Mouse (Mus musculus) lung, postnatal 0 days (tissue): Measurements from ENCODE around the gene 2700049A03Rik. TPM values are rescaled to one million over a fixed set of nuclear protein-coding genes. Genes with fewer than 3 reads are reported as not detected.

Experiments
- ATAC-seq: fragments of 200-750 bp; cut with Nextera tagmentation; 2 replicates; pipeline ENCODE4 v1.8.0; 2017; ENCODE audit warnings: moderate library complexity
- DNase-seq: peaks from one replicate; pipeline ENCODE4 v3.0.0-alpha.2; 2016; ENCODE audit warnings: low spot score
- H3K27ac ChIP-seq: fragments of 300-500 bp; sonication (generic); 2 replicates; pipeline ENCODE4 v1.5.1; 2014; ENCODE audit warnings: antibody characterized with exemption, mild to moderate bottlenecking, low read length, mixed read lengths
- H3K27me3 ChIP-seq: fragments of 300-500 bp; sonication (generic); replicated peaks from 2 replicates; pipeline ENCODE4 v1.6.1; 2014; ENCODE audit warnings: low read length, mixed read lengths; ENCODE audit not compliant: insufficient read depth
- H3K36me3 ChIP-seq: fragments of 300-500 bp; sonication (generic); 2 replicates; pipeline ENCODE4 v1.6.1; 2014; ENCODE audit warnings: low read length, mixed read lengths; ENCODE audit not compliant: insufficient read depth
- H3K4me1 ChIP-seq: fragments of 300-500 bp; sonication (generic); 2 replicates; pipeline ENCODE4 v1.6.1; 2014; ENCODE audit warnings: antibody characterized with exemption, low read depth, low read length, mixed read lengths; ENCODE audit not compliant: insufficient read depth
- H3K4me2 ChIP-seq: fragments of 300-500 bp; sonication (generic); replicated peaks from 2 replicates; pipeline ENCODE4 v1.6.1; 2014; ENCODE audit warnings: low read depth, mild to moderate bottlenecking, low read length, moderate library complexity, mixed read lengths
- H3K4me3 ChIP-seq: fragments of 300-500 bp; sonication (generic); 2 replicates; pipeline ENCODE4 v1.5.1; 2014; ENCODE audit warnings: low read depth, low read length
- H3K9ac ChIP-seq: fragments of 300-500 bp; sonication (generic); replicated peaks from 2 replicates; pipeline ENCODE4 v1.6.1; 2014; ENCODE audit warnings: low read depth, mild to moderate bottlenecking
- H3K9me3 ChIP-seq: fragments of 300-500 bp; sonication (generic); 2 replicates; pipeline ENCODE4 v1.6.1; 2016; ENCODE audit warnings: low read length, mixed read lengths
- CTCF ChIP-seq: IDR thresholded peaks from 2 replicates; pipeline ENCODE4 v1.5.1; 2016; ENCODE audit warnings: antibody characterized with exemption, mild to moderate bottlenecking
- EP300 ChIP-seq: IDR thresholded peaks from 2 replicates; pipeline ENCODE4 v1.6.1; 2016; ENCODE audit warnings: antibody characterized with exemption, mild to moderate bottlenecking, control low read depth
- WGBS: fragments of 180-500 bp; shearing (Covaris S2); extraction: QIAGEN DNeasy Blood & Tissue Kit; methylation state at CpG from one replicate; pipeline ENCODE4 v1.1.7; 2014; 5-methylcytosine and 5-hydroxymethylcytosine counted together
- polyA plus RNA-seq: library from polyadenylated mRNA; unstranded; fragments of >200 nt; fragmentation: Nextera tagmentation; extraction: Ambion mirVana; gene quantifications from 2 replicates; pipeline ENCODE4 v1.2.1, GENCODE M21; 2015

Gene 2700049A03Rik
- polyA plus RNA-seq, 1 experiment from 2014 or later: 8.1 TPM

GRCm38 (mm10) chr12:71247191-71247590 lies 110.5 kb downstream of the 2700049A03Rik start:
- TF ChIP-seq CTCF: no peak
- TF ChIP-seq EP300: no peak
- WGBS: 60% methylated on average over 8 of the region's 8 CpGs
- DNase-seq (no peak), ATAC-seq (no peak)
- H3K9ac ChIP-seq: no peak overlapping the region
- H3K27ac ChIP-seq: no peak overlapping the region
- H3K36me3 ChIP-seq: peaks cover 8% of the 10 kb centered on the region
- no peaks in the 10 kb centered on the region; the same call in 1 of the 2 replicates for H3K9me3 ChIP-seq
- H3K4me1 ChIP-seq: no peaks in the 10 kb centered on the region
- H3K4me2 ChIP-seq: no peak overlapping the region
- H3K4me3 ChIP-seq: no peak overlapping the region
- H3K27me3 ChIP-seq: no peaks in the 10 kb centered on the region

DNA sequence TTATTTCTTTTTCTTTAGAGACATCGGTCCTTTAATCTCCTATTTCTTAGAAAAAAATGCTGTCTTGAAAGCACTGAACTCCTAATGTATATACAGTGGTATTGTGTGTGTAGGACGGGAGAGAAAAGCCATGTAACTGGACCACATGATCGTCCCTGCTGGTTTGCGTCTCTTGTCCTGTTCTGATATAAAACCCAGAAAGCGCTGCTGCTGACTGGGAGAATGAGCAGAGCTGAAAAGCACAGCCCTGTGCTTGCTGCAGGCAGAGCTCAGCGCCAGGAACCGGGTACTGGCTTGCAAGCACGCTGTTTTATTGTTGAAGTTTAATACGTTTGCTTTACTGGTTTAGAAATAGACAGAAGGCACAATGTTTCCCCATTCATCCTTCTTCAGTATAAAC lies 112.7 kb downstream of the 2700049A03Rik start:
- Histone ChIP-seq H3K36me3 (no peaks in the 10 kb centered on the region), H3K27ac (no peak overlapping the region), H3K27me3 (no peaks in the 10 kb centered on the region), H3K4me3 (no peak overlapping the region), H3K9me3 (no peaks in the 10 kb centered on the region), H3K4me1 (no peaks in the 10 kb centered on the region), H3K9ac (no peak overlapping the region), H3K4me2 (no peak overlapping the region; the same call in 1 of the 2 replicates)
- TF ChIP-seq EP300 (no peak), CTCF (no peak)
- ATAC-seq (no peak), DNase-seq (peak; percentile 8)
- 31% methylated on average over 9 of the region's 9 CpGs for WGBS

DNA sequence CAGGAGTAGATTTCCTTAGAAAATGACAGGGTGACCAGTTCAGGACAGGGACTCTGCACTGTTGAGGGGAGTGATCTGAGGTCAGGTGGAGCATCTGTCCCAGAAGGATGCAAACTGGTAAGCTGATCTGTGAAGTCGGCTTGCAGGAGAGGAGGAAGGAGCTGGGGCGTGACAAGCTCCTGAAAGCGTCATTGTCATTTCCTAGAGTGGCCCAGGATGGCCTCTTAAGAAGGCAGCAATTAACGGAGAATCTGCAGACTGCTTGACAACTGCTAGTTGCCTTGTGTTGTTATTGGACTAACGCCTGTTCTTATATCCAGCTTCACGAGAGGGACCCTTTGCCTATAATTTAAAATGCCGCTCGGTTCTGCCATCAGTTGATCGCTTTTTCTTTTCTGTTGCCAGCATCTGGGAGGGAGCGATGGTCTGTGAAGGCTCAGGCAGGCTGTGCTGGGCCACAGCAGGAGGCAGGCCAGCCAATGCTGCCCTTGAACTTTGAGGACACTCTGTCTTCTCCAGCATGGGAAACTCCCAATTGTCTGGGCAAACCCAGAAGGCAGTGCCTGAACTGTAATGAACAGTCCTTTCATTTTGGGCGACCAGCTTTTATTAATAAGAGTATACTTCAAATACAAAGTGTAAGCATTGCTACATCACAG lies 116.0 kb downstream of the 2700049A03Rik start:
- Histone ChIP-seq H3K4me1 (no peaks in the 10 kb centered on the region), H3K4me2 (no peak overlapping the region), H3K4me3 (no peak overlapping the region), H3K36me3 (no peaks in the 10 kb centered on the region), H3K27me3 (no peaks in the 10 kb centered on the region), H3K9me3 (no peaks in the 10 kb centered on the region), H3K27ac (no peak overlapping the region), H3K9ac (no peak overlapping the region)
- WGBS: 45% methylated on average over 11 of the region's 11 CpGs
- no peak for TF ChIP-seq EP300
- TF ChIP-seq CTCF: no peak
- DNase-seq: no peak
- no peak for ATAC-seq

DNA sequence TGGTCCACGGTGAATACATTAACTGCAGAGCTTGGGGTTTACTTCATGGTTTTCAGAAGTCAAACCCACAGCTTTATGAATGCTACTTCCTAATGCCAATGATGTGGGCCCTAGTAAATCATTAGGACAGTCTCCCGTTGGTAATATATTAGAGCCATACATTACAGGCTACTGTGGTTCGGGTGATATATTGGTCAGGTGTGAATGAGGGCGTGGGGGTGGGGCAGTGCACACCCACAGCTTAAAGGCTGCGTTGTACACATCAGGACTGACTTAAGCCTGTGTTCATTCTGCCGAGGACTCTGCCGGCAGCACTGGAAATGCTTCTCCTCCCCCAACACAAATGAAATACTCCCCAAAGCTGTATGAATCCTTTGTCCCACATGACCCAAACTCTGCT lies 118.1 kb downstream of the 2700049A03Rik start:
- no peaks in the 10 kb centered on the region for H3K36me3 ChIP-seq
- no peak overlapping the region for H3K4me2 ChIP-seq
- TF ChIP-seq CTCF (no peak), EP300 (no peak)
- DNase-seq (no peak), ATAC-seq (no peak)
- H3K9me3 ChIP-seq: no peaks in the 10 kb centered on the region
- no peak overlapping the region for H3K4me3 ChIP-seq
- H3K27ac ChIP-seq: no peak overlapping the region
- H3K9ac ChIP-seq: no peak overlapping the region
- H3K27me3 ChIP-seq: no peaks in the 10 kb centered on the region
- H3K4me1 ChIP-seq: no peaks in the 10 kb centered on the region
- WGBS: 67% methylated on average over 7 of the region's 7 CpGs

- Histone ChIP-seq H3K4me1 (no peaks in the 10 kb centered on the region), H3K4me3 (no peak overlapping the region), H3K9ac (no peak overlapping the region), H3K36me3 (no peaks in the 10 kb centered on the region), H3K4me2 (0 out of 2 replicates have a peak overlapping the region, but pooled peaks have one; percentile 3), H3K9me3 (0 out of 2 replicates have a peak, but pooled peaks cover 5% of the 10 kb centered on the region), H3K27ac (no peak overlapping the region), H3K27me3 (no peaks in the 10 kb centered on the region)
- DNase-seq (peak; percentile 46), ATAC-seq (peak; percentile 60)
- TF ChIP-seq CTCF: 0 out of 2 replicates have a peak, but pooled peaks have one; percentile 4
- no peak for TF ChIP-seq EP300
- WGBS: 18% methylated on average over 18 of the region's 18 CpGs
Measured at GRCm38 (mm10) chr12:71258196-71258920, 121.7 kb downstream of the 2700049A03Rik start.

GRCm38 (mm10) chr12:71264211-71264610 lies 127.6 kb downstream of the 2700049A03Rik start:
- peak; percentile 57 for ATAC-seq
- TF ChIP-seq CTCF (no peak), EP300 (no peak)

More at GRCm38 (mm10) chr12:71264211-71264610, 127.6 kb downstream of the 2700049A03Rik start:
- Histone ChIP-seq H3K36me3 (no peaks in the 10 kb centered on the region), H3K9ac (no peak overlapping the region), H3K4me3 (no peak overlapping the region), H3K4me1 (no peaks in the 10 kb centered on the region), H3K27me3 (no peaks in the 10 kb centered on the region), H3K9me3 (0 out of 2 replicates have a peak, but pooled peaks cover 5% of the 10 kb centered on the region), H3K4me2 (no peak overlapping the region), H3K27ac (no peak overlapping the region)
- 51% methylated on average over 4 of the region's 4 CpGs for whole genome bisulfite sequencing
- DNase-seq: peak; percentile 57
